Mouse (Mus musculus) neutrophil, adult 65 days (primary cell): ENCODE measurements around the gene Srr. TPM values are rescaled to one million over a fixed set of nuclear protein-coding genes. Genes with fewer than 3 reads are reported as not detected.

Source experiments
- total RNA-seq: library from RNA; stranded (reverse); gene quantifications from 2 replicates; pipeline ENCODE4 v1.2.4, GENCODE M21; 2023

Srr gene
- 1.6 and 5.4 TPM in 2 replicates for total RNA-seq

GRCm38 (mm10) chr11:74925577-74926387 lies at the start of gene Srr, which contains the start of gene Smg6:
Srr (minus strand) TSS chr11:74925948.
Smg6 (plus strand) TSS chr11:74925823.

GRCm38 (mm10) chr11:74897678-74898516 lies 27.9 kb downstream of the Srr start, which contains the start of gene Tsr1:
Tsr1 (plus strand) TSS chr11:74898071.

GRCm38 (mm10) chr11:74896901-74897677 lies 28.7 kb downstream of the Srr start, which contains the start of gene Sgsm2:
Sgsm2 (minus strand) TSS chr11:74897060.

Other genes with a start within 250 kb of the Srr start
- 115 and 117 TPM in 2 replicates for gene Pafah1b1, start 201.3 kb downstream of the Srr start, total RNA-seq
- 6.8 and 11.3 TPM in 2 replicates for gene Mettl16, start 155.1 kb downstream of the Srr start, total RNA-seq
- 47.0 and 55.4 TPM in 2 replicates for gene Mnt, start 95.0 kb downstream of the Srr start, total RNA-seq
- gene Sgsm2, start 28.9 kb downstream of the Srr start, total RNA-seq, result 1.6 and 2.7 TPM in 2 replicates
- 15.8 and 17.8 TPM in 2 replicates for gene Tsr1, start 27.9 kb downstream of the Srr start, total RNA-seq
- gene Smg6, start 125 bp downstream of the Srr start, total RNA-seq, result 23.2 and 36.5 TPM in 2 replicates
- 4.1 and 7.8 TPM in 2 replicates for gene Hic1, start 243.6 kb upstream of the Srr start, total RNA-seq